Mouse (Mus musculus): ENCODE data around the gene Htr1b. TPM values are rescaled to one million over a fixed set of nuclear protein-coding genes. Genes with fewer than 3 reads are reported as not detected.

Gene Htr1b
- polyA plus RNA-seq (2015; fragmentation: Nextera tagmentation; extraction: Ambion mirVana), result 1.1 and 2.4 TPM in 2 replicates

DNA sequence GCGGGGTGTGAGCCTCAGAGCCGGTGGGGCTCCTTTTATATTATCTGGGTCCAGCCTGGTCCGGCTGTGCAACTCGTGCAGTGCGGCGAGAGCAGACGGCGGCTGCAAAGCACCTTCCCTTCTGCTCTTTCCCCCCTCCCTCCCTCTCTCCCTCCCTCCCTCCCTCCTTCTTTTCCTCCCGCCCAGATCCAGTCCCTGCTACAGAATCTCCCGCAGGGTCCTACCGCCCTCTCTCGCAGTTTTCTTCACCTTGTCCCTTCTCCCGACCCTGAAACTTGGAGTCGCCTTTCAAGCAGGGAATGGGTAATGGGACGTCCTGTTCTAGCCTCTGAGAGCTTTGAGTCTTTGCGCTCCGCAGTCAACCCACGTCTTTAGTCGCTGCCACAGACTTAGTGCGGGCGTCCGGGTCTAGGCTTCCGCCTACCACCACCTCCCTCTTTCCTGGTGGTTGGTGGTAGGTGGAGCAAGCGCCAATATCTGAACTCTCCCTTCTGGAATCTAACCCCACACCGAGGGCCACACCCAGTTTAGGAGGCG, at the start of gene Htr1b:
Gene Htr1b (minus strand): TSS at position 392 of the 537 bp plus-strand sequence.
- peak within 1 kb of the TSS; percentile 67 for H3K4me2 ChIP-seq (ENCODE audit: low read length)
- no peaks in the 10 kb centered on the region for H3K36me3 ChIP-seq (ENCODE audit: control insufficient read depth, insufficient read depth)
- peaks cover 17% of the 10 kb centered on the region for H3K4me1 ChIP-seq (replicated peaks; ENCODE audit: control insufficient read depth, insufficient read depth, low read length)
- H3K9me3 ChIP-seq (ENCODE audit: control insufficient read depth, low read length), result no peaks in the 10 kb centered on the region
- H3K27me3 ChIP-seq (replicated peaks; ENCODE audit: control insufficient read depth, insufficient read depth, low read length), result peaks cover 19% of the 10 kb centered on the region
- under 1% methylated on average over 26 of the region's 26 CpGs for WGBS
- peak within 1 kb of the TSS; percentile 50 for H3K4me3 ChIP-seq (replicated peaks; ENCODE audit: low read length)
- peak; percentile 85 for ATAC-seq
- no peak within 1 kb of the TSS for H3K27ac ChIP-seq (ENCODE audit: low read length)
- peak within 1 kb of the TSS; percentile 44 for H3K9ac ChIP-seq (replicated peaks; ENCODE audit: low read depth, low read length)

- H3K9ac ChIP-seq (replicated peaks; ENCODE audit: low read depth, low read length), result no peak overlapping the region
- no peak overlapping the region for H3K27ac ChIP-seq (ENCODE audit: low read length)
- no peaks in the 10 kb centered on the region for H3K36me3 ChIP-seq (ENCODE audit: control insufficient read depth, insufficient read depth)
- no peak for ATAC-seq
- H3K27me3 ChIP-seq (replicated peaks; ENCODE audit: control insufficient read depth, insufficient read depth, low read length), result no peaks in the 10 kb centered on the region
- no peaks in the 10 kb centered on the region for H3K9me3 ChIP-seq (ENCODE audit: control insufficient read depth, low read length)
- no peak overlapping the region for H3K4me2 ChIP-seq (ENCODE audit: low read length)
- no peaks in the 10 kb centered on the region for H3K4me1 ChIP-seq (replicated peaks; ENCODE audit: control insufficient read depth, insufficient read depth, low read length)
- WGBS, result 90% methylated on average over 1 of the region's 1 CpGs
- H3K4me3 ChIP-seq (replicated peaks; ENCODE audit: low read length), result no peak overlapping the region
Observed at GRCm38 (mm10) chr9:81676716-81677115, 43.1 kb upstream of the Htr1b start.

DNA sequence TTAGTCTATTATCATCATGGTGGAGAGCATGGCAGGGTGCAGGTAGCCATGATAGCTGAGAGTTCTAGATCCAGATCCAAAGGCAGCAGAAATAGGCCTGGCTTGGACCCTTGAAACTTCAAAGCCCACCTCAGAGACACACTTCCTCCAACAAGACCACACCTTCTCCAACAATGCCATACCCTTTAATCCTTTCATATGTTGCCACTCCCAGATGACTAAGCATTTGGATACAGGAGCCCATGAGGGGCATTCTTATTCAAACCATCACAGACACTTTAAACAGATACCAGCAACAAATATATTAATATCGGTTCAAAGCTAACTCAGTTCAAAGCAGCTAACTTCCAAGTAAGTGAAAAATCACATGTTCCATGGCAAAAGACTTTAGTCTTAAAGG, 3.9 kb upstream of the Htr1b start:
- Histone ChIP-seq H3K4me1 (replicated peaks; ENCODE audit: control insufficient read depth, insufficient read depth, low read length) (peaks cover 10% of the 10 kb centered on the region), H3K4me3 (replicated peaks; ENCODE audit: low read length) (no peak overlapping the region), H3K27ac (ENCODE audit: low read length) (no peak overlapping the region), H3K9ac (replicated peaks; ENCODE audit: low read depth, low read length) (no peak overlapping the region), H3K36me3 (ENCODE audit: control insufficient read depth, insufficient read depth) (no peaks in the 10 kb centered on the region), H3K9me3 (ENCODE audit: control insufficient read depth, low read length) (no peaks in the 10 kb centered on the region), H3K4me2 (ENCODE audit: low read length) (no peak overlapping the region), H3K27me3 (replicated peaks; ENCODE audit: control insufficient read depth, insufficient read depth, low read length) (peaks cover 9% of the 10 kb centered on the region)
- WGBS, result 95% methylated on average over 1 of the region's 1 CpGs
- no peak for ATAC-seq

- peaks cover 17% of the 10 kb centered on the region for H3K4me1 ChIP-seq (replicated peaks; ENCODE audit: control insufficient read depth, insufficient read depth, low read length)
- 6% methylated on average over 8 of the region's 8 CpGs for WGBS
- no peak overlapping the region for H3K4me3 ChIP-seq (replicated peaks; ENCODE audit: low read length)
- no peaks in the 10 kb centered on the region for H3K36me3 ChIP-seq (ENCODE audit: control insufficient read depth, insufficient read depth)
- peaks cover 19% of the 10 kb centered on the region for H3K27me3 ChIP-seq (replicated peaks; ENCODE audit: control insufficient read depth, insufficient read depth, low read length)
- no peak for ATAC-seq
- H3K9me3 ChIP-seq (ENCODE audit: control insufficient read depth, low read length), result no peaks in the 10 kb centered on the region
- peak overlapping the region; percentile 5; the same call in 1 of the 2 replicates for H3K4me2 ChIP-seq (ENCODE audit: low read length)
- no peak overlapping the region for H3K27ac ChIP-seq (ENCODE audit: low read length)
- no peak overlapping the region for H3K9ac ChIP-seq (replicated peaks; ENCODE audit: low read depth, low read length)
Observed at GRCm38 (mm10) chr9:81635109-81635508, 1.5 kb upstream of the Htr1b start.

GRCm38 (mm10) chr9:81634163-81634562, 535 bp upstream of the Htr1b start:
- H3K4me1 ChIP-seq (replicated peaks; ENCODE audit: control insufficient read depth, insufficient read depth, low read length), result peaks cover 17% of the 10 kb centered on the region

DNA sequence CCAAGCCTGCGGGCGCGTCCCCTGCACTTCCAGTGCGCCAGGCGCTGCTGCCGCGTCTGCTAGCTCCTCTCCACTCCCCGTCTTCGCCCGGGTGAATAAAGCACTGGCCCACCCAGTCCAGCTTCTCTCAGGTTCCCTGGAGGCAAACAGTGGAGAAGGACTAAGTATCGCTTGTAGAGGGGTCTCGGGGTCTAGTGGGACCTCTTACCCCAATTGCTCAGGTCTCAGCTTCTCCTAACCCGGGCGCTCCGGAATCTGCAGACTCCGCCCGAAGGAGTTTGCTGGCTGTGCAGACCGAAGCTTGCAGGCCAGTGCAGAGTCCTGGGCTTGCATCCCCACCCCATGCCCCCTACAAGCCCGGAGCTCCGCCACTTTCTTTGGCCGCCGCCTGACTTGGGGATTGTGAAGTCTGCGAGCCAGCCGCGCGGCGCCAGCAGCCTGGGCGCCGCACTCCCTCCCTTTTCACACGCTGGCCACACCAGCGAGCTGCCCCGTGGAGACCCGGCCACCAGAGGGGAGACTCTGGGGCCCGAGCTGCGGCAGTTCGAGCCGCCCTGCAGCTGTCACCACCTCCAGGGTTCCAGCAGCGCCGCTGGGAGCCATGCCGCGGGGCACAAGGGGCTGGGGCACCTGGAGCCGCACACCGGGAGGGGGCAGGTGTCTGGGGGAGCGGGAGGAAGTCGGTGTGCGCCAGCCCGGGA, 742 bp downstream of the Htr1b start:
- H3K9ac ChIP-seq (replicated peaks; ENCODE audit: low read depth, low read length), result peak overlapping the region; percentile 44
- under 1% methylated on average over 44 of the region's 47 CpGs for WGBS
- peaks cover 19% of the 10 kb centered on the region for H3K27me3 ChIP-seq (replicated peaks; ENCODE audit: control insufficient read depth, insufficient read depth, low read length)

More at GRCm38 (mm10) chr9:81634163-81634562, 535 bp upstream of the Htr1b start:
- Histone ChIP-seq H3K36me3 (ENCODE audit: control insufficient read depth, insufficient read depth) (no peaks in the 10 kb centered on the region), H3K9me3 (ENCODE audit: control insufficient read depth, low read length) (no peaks in the 10 kb centered on the region), H3K4me2 (ENCODE audit: low read length) (peak overlapping the region; percentile 67), H3K27ac (ENCODE audit: low read length) (no peak overlapping the region), H3K4me3 (replicated peaks; ENCODE audit: low read length) (peak overlapping the region; percentile 50), H3K27me3 (replicated peaks; ENCODE audit: control insufficient read depth, insufficient read depth, low read length) (peaks cover 19% of the 10 kb centered on the region), H3K9ac (replicated peaks; ENCODE audit: low read depth, low read length) (no peak overlapping the region)
- no peak for ATAC-seq
- WGBS, result 1% methylated on average over 10 of the region's 10 CpGs

GRCm38 (mm10) chr9:81632191-81632735, 1.4 kb downstream of the Htr1b start:
- WGBS, result 1% methylated on average over 30 of the region's 31 CpGs
- Histone ChIP-seq H3K9ac (replicated peaks; ENCODE audit: low read depth, low read length) (peak overlapping the region; percentile 44), H3K27ac (ENCODE audit: low read length) (no peak overlapping the region), H3K27me3 (replicated peaks; ENCODE audit: control insufficient read depth, insufficient read depth, low read length) (peaks cover 19% of the 10 kb centered on the region), H3K4me3 (replicated peaks; ENCODE audit: low read length) (peak overlapping the region; percentile 50), H3K36me3 (ENCODE audit: control insufficient read depth, insufficient read depth) (no peaks in the 10 kb centered on the region), H3K4me2 (ENCODE audit: low read length) (peak overlapping the region; percentile 67), H3K4me1 (replicated peaks; ENCODE audit: control insufficient read depth, insufficient read depth, low read length) (peaks cover 17% of the 10 kb centered on the region), H3K9me3 (ENCODE audit: control insufficient read depth, low read length) (no peaks in the 10 kb centered on the region)
- peak; percentile 34 for ATAC-seq

More for the DNA sequence above, 742 bp downstream of the Htr1b start:
- H3K36me3 ChIP-seq (ENCODE audit: control insufficient read depth, insufficient read depth), result no peaks in the 10 kb centered on the region
- ATAC-seq, result peak; percentile 60
- no peak overlapping the region for H3K27ac ChIP-seq (ENCODE audit: low read length)
- H3K9me3 ChIP-seq (ENCODE audit: control insufficient read depth, low read length), result no peaks in the 10 kb centered on the region
- H3K4me1 ChIP-seq (replicated peaks; ENCODE audit: control insufficient read depth, insufficient read depth, low read length), result peaks cover 17% of the 10 kb centered on the region
- peak overlapping the region; percentile 67 for H3K4me2 ChIP-seq (ENCODE audit: low read length)
- H3K4me3 ChIP-seq (replicated peaks; ENCODE audit: low read length), result peak overlapping the region; percentile 50

DNA sequence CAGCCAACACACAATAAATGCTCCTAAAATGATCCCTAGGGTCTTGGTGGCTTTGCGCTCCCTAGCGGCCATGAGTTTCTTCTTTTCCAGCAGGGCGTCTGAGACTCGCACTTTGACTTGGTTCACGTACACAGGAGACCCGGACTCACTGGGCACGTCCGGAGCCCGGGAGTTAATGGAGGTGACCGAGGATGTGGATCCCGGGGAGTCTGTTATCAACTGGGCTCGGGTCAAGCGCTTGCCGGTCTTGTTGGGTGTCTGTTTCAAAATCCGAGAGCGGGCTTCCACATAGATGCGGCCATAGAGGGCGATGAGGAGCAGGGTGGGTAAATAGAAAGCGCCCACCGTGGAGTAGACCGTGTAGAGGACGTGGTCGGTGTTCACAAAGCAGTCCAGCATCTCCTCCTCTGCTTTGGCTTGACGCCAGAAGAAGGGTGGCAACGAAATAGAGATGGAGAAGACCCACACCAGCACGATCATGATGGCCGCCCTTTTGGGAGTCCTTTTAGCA, 2.0 kb downstream of the Htr1b start:
- Histone ChIP-seq H3K27ac (ENCODE audit: low read length) (no peak overlapping the region), H3K4me2 (ENCODE audit: low read length) (peak overlapping the region; percentile 67), H3K4me3 (replicated peaks; ENCODE audit: low read length) (peak overlapping the region; percentile 50), H3K36me3 (ENCODE audit: control insufficient read depth, insufficient read depth) (no peaks in the 10 kb centered on the region), H3K4me1 (replicated peaks; ENCODE audit: control insufficient read depth, insufficient read depth, low read length) (peaks cover 17% of the 10 kb centered on the region), H3K27me3 (replicated peaks; ENCODE audit: control insufficient read depth, insufficient read depth, low read length) (peaks cover 19% of the 10 kb centered on the region), H3K9me3 (ENCODE audit: control insufficient read depth, low read length) (no peaks in the 10 kb centered on the region), H3K9ac (replicated peaks; ENCODE audit: low read depth, low read length) (no peak overlapping the region; the same call in 1 of the 2 replicates)
- 0 out of 2 replicates have a peak, but pooled peaks have one; percentile 9 for ATAC-seq
- 4% methylated on average over 27 of the region's 27 CpGs for WGBS

- Histone ChIP-seq H3K36me3 (ENCODE audit: control insufficient read depth, insufficient read depth) (no peaks in the 10 kb centered on the region), H3K9ac (replicated peaks; ENCODE audit: low read depth, low read length) (no peak overlapping the region), H3K4me2 (ENCODE audit: low read length) (no peak overlapping the region), H3K4me3 (replicated peaks; ENCODE audit: low read length) (no peak overlapping the region), H3K4me1 (replicated peaks; ENCODE audit: control insufficient read depth, insufficient read depth, low read length) (peaks cover 3% of the 10 kb centered on the region), H3K27ac (ENCODE audit: low read length) (no peak overlapping the region), H3K27me3 (replicated peaks; ENCODE audit: control insufficient read depth, insufficient read depth, low read length) (peaks cover 7% of the 10 kb centered on the region), H3K9me3 (ENCODE audit: control insufficient read depth, low read length) (no peaks in the 10 kb centered on the region)
- 33% methylated on average over 9 of the region's 9 CpGs for WGBS
- peak; percentile 90 for ATAC-seq
Observed at GRCm38 (mm10) chr9:81626899-81627606, 6.6 kb downstream of the Htr1b start.
